Mouse (Mus musculus): Measurements from ENCODE around the gene Scn9a.

- no peak for TF ChIP-seq CTCF (IDR thresholded peaks at IDR 0.05; ENCODE audit: low read depth, low read length)
- no peak for TF ChIP-seq TAL1 (conservative IDR thresholded peaks at IDR 0.05; ENCODE audit: low read depth, low read length)
- no peak for TF ChIP-seq GATA2 (IDR thresholded peaks at IDR 0.05; ENCODE audit: borderline replicate concordance, low read depth, low read length)
- TF ChIP-seq GATA1 (IDR thresholded peaks at IDR 0.05; ENCODE audit: borderline replicate concordance, low read length), result no peak
- no peak for TF ChIP-seq POLR2AphosphoS5 (IDR thresholded peaks at IDR 0.05; ENCODE audit: insufficient replicate concordance, low read depth, low read length)
Observed at GRCm38 (mm10) chr2:66478395-66478794, 156.4 kb downstream of the Scn9a start.

Measured in G1E (cell line).